Mouse (Mus musculus) olfactory bulb, adult 2 months (tissue): ENCODE results near the gene Mthfs.

ENCODE experiments used
- CTCF ChIP-seq: fragments of 200-500 bp; IDR thresholded peaks from 2 replicates; pipeline ENCODE4 v1.5.1; 2012; ENCODE audit warnings: low read depth, mild to moderate bottlenecking, low read length, moderate library complexity; ENCODE audit not compliant: insufficient read depth
- POLR2A ChIP-seq: fragments of 200-500 bp; IDR thresholded peaks from 2 replicates; pipeline ENCODE4 v1.6.1; 2012; ENCODE audit warnings: mild to moderate bottlenecking, low read depth, low read length, moderate library complexity; ENCODE audit not compliant: insufficient read depth

- TF ChIP-seq CTCF, result no peak
- TF ChIP-seq POLR2A, result no peak
Observed at GRCm38 (mm10) chr9:89226071-89226470, 15.6 kb downstream of the Mthfs start.
